Comparison of ENCODE assay signal across 8 mouse cellular contexts in genomic region chr6:53287038-53287561, GRCm38 (mm10). TPM values are rescaled to one million over a fixed set of nuclear protein-coding genes. Genes with fewer than 3 reads are reported as not detected.
DNase-seq lines count a peak whose midpoint lies in the region; ATAC-seq lines count a peak whose summit lies in the region.

Creb5 (plus strand) TSS chr6:53287270.

- under 1% methylated on average over 45 of the region's 45 CpGs for WGBS in intestine, embryonic 16.5 days

- DNase-seq in adrenal gland, adult 8-10 months, result peak; percentile 79
- DNase-seq in embryo, embryonic 11 days, result peak; percentile 94
- peak; percentile 89 to 94 for DNase-seq in gastrocnemius, postnatal 4 days (ENCODE audit: low spot score in 2 of 2)
- peak; percentile 39 to 62 for DNase-seq in left cerebral cortex, postnatal 36 days (ENCODE audit: low spot score in 2 of 2)
- DNase-seq in mesoderm, embryonic 11.5 days (ENCODE audit: low read depth, low spot score), result peak; percentile 96
- peak; percentile 56 for DNase-seq in right cerebral cortex, postnatal 25 days
- peak; percentile 79 for DNase-seq in yolk sac, embryonic 10.5 days (ENCODE audit: low spot score)

- H3K9me3 ChIP-seq in intestine, embryonic 16.5 days (ENCODE audit: control insufficient read depth, low read length), result no peaks in the 10 kb centered on the region

- H3K27me3 ChIP-seq in intestine, embryonic 16.5 days (replicated peaks; ENCODE audit: control insufficient read depth, insufficient read depth, low read length), result peaks cover 48% of the 10 kb centered on the region

- H3K4me1 ChIP-seq in intestine, embryonic 16.5 days (ENCODE audit: control insufficient read depth, insufficient read depth, low read length), result peaks cover 22% of the 10 kb centered on the region

- peak within 1 kb of the TSS; percentile 61 for H3K9ac ChIP-seq in intestine, embryonic 16.5 days (ENCODE audit: low read depth, low read length)

- intact Hi-C loops in left cerebral cortex, postnatal 36 days (cut with DNase I), result no loop called here

- H3K4me3 ChIP-seq in intestine, embryonic 16.5 days (ENCODE audit: low read length), result peak within 1 kb of the TSS; percentile 56

- peak; percentile 84 for ATAC-seq in intestine, embryonic 16.5 days

- H3K36me3 ChIP-seq in intestine, embryonic 16.5 days (ENCODE audit: control insufficient read depth, insufficient read depth, low read length), result no peaks in the 10 kb centered on the region

- H3K27ac ChIP-seq in intestine, embryonic 16.5 days (ENCODE audit: low read length), result no peak within 1 kb of the TSS

- H3K4me2 ChIP-seq in intestine, embryonic 16.5 days (ENCODE audit: low read depth, low read length), result peak within 1 kb of the TSS; percentile 92

RNA-seq across cellular contexts. Expression of gene Creb5, which starts in this region (rescaled TPM):
- total RNA-seq in adrenal gland, adult 8-10 months (2022), result 1 to 10 TPM; 2.5 to 4.4 (median 3.3) TPM
- 10 to 100 TPM; 29.0 to 33.0 TPM for total RNA-seq in gastrocnemius, postnatal 4 days (2021)
- polyA plus RNA-seq in intestine, embryonic 16.5 days (2015; fragmentation: Nextera tagmentation; extraction: Ambion mirVana), result 4.1 and 5.9 TPM in 2 replicates
- total RNA-seq in left cerebral cortex, postnatal 36 days (2021), result 1 to 10 TPM; 3.7 to 4.5 TPM

Comparison
In these comparisons a context has a peak if more than half of its experiments do, and no peak if none do; other contexts are left out.
1. RNA of gene Creb5 (total RNA-seq): 29.0 to 33.0 TPM in gastrocnemius, postnatal 4 days; 3.7 to 4.5 TPM in left cerebral cortex, postnatal 36 days and 2.5 to 4.4 TPM in adrenal gland, adult 8-10 months; every median in the first group is over 4 times any median in the second.
2. Peak in every context shown above with its lines, with median percentiles within 50 percentile points of each other: DNase-seq.